Mouse (Mus musculus) hindbrain, postnatal 0 days (tissue): ENCODE data around the gene Vrk2. TPM values are rescaled to one million over a fixed set of nuclear protein-coding genes. Genes with fewer than 3 reads are reported as not detected.
A peak's percentile ranks its signal among the peaks of the same experiment; 100 is the strongest.

Experiments used
- ATAC-seq: fragments of 200-750 bp; cut with Nextera tagmentation; 2 replicates; pipeline ENCODE4 v1.8.0; 2017; ENCODE audit warnings: mild to moderate bottlenecking, moderate TSS enrichment, moderate library complexity
- DNase-seq: peaks from one replicate; pipeline ENCODE4 v3.0.0-alpha.2; 2015; ENCODE audit warnings: low spot score
- H3K27ac ChIP-seq: fragments of 300-500 bp; sonication (generic); 2 replicates; pipeline ENCODE4 v1.5.1; 2014; ENCODE audit warnings: mild to moderate bottlenecking
- H3K27me3 ChIP-seq: fragments of 300-500 bp; sonication (generic); 2 replicates; pipeline ENCODE4 v1.6.1; 2014; ENCODE audit warnings: low read length, mixed read lengths; ENCODE audit not compliant: insufficient read depth
- H3K36me3 ChIP-seq: fragments of 300-500 bp; sonication (generic); 2 replicates; pipeline ENCODE4 v1.6.1; 2014; ENCODE audit warnings: low read length, mixed read lengths; ENCODE audit not compliant: insufficient read depth
- H3K4me1 ChIP-seq: fragments of 300-500 bp; sonication (generic); 2 replicates; pipeline ENCODE4 v1.6.1; 2014; ENCODE audit warnings: antibody characterized with exemption, low read length, mixed read lengths; ENCODE audit not compliant: insufficient read depth
- H3K4me2 ChIP-seq: fragments of 300-500 bp; sonication (generic); 2 replicates; pipeline ENCODE4 v1.6.1; 2014; ENCODE audit warnings: low read depth, mild to moderate bottlenecking, low read length, moderate library complexity, mixed read lengths
- H3K4me3 ChIP-seq: fragments of 300-500 bp; sonication (generic); 2 replicates; pipeline ENCODE4 v1.5.1; 2014; ENCODE audit warnings: low read length
- H3K9ac ChIP-seq: fragments of 300-500 bp; sonication (generic); replicated peaks from 2 replicates; pipeline ENCODE4 v1.6.1; 2014; ENCODE audit warnings: mild to moderate bottlenecking, low read length, moderate library complexity, mixed read lengths
- H3K9me3 ChIP-seq: fragments of 300-500 bp; sonication (generic); 2 replicates; pipeline ENCODE4 v1.6.1; 2016; ENCODE audit warnings: low read length, mixed read lengths
- CTCF ChIP-seq: IDR thresholded peaks from 2 replicates; pipeline ENCODE4 v1.5.1; 2016; ENCODE audit warnings: antibody characterized with exemption, control low read depth, low read depth
- WGBS: fragments of 180-500 bp; shearing (Covaris S2); extraction: QIAGEN DNeasy Blood & Tissue Kit; methylation state at CpG from one replicate; pipeline ENCODE4 v1.1.7; 2014; 5-methylcytosine and 5-hydroxymethylcytosine counted together
- polyA plus RNA-seq: library from polyadenylated mRNA; unstranded; fragments of >200 nt; fragmentation: Nextera tagmentation; extraction: Ambion mirVana; gene quantifications from 2 replicates; pipeline ENCODE4 v1.2.1, GENCODE M21; 2015
- total RNA-seq: library from RNA; depleted of rRNA; stranded (reverse); fragments of >200 nt; gene quantifications from 2 replicates; pipeline ENCODE4 v1.2.3, GENCODE M21; 2014

Vrk2 gene
- total and polyA plus RNA-seq, 2 experiments from 2014 or later, result 0.58 to 3.4 TPM

DNA sequence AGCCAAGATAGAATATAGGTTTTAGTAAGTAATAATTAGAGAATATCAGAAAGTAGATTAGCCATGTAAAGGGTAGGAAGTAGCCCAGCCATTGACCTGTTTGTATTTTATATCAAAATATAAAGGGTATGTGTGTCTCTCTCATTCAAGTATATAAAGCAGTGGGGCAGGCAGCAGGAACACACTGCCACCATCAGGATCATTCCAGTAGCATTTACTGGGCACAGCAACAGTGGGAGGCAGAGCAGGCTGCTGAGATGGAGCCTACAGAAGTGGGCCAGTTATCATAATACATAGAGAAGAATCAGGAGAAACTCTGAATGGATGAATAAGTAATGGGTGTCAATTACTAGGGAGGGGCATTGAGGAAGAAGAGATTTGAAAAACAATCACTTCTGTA lies 80.1 kb downstream of the Vrk2 start:
- Histone ChIP-seq H3K27ac (no peak overlapping the region), H3K4me1 (no peaks in the 10 kb centered on the region), H3K4me3 (no peak overlapping the region), H3K9ac (no peak overlapping the region), H3K27me3 (no peaks in the 10 kb centered on the region), H3K36me3 (no peaks in the 10 kb centered on the region), H3K9me3 (no peaks in the 10 kb centered on the region), H3K4me2 (no peak overlapping the region)
- peak; percentile 41 for TF ChIP-seq CTCF
- no peak for ATAC-seq
- no peak for DNase-seq

DNA sequence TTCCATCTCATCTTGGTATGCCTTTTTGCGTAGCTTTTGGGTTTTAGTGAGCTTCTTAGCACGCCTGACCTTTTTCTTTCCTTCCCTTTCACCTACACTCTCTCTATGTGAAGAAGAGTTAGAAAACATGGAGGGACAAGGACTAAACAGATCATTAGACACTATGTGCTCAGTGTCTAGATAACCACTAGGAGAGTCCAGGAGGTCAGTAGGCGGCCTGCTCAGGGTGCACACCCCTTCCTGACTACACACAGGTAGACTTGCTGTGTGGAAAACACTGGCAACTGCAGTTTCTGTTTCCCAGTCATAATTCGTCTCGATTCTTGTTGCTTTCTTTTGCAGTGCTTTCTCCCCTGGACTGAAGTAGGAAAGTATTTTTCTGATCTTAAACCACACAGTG lies 97.8 kb downstream of the Vrk2 start:
- H3K27ac ChIP-seq, result no peak overlapping the region
- no peak for ATAC-seq
- no peak for DNase-seq
- no peak overlapping the region for H3K9ac ChIP-seq
- H3K27me3 ChIP-seq, result no peaks in the 10 kb centered on the region
- TF ChIP-seq CTCF, result no peak
- H3K36me3 ChIP-seq, result no peaks in the 10 kb centered on the region
- no peaks in the 10 kb centered on the region for H3K9me3 ChIP-seq
- no peaks in the 10 kb centered on the region for H3K4me1 ChIP-seq
- no peak overlapping the region for H3K4me3 ChIP-seq
- H3K4me2 ChIP-seq, result no peak overlapping the region
- 86% methylated on average over 5 of the region's 5 CpGs for WGBS

DNA sequence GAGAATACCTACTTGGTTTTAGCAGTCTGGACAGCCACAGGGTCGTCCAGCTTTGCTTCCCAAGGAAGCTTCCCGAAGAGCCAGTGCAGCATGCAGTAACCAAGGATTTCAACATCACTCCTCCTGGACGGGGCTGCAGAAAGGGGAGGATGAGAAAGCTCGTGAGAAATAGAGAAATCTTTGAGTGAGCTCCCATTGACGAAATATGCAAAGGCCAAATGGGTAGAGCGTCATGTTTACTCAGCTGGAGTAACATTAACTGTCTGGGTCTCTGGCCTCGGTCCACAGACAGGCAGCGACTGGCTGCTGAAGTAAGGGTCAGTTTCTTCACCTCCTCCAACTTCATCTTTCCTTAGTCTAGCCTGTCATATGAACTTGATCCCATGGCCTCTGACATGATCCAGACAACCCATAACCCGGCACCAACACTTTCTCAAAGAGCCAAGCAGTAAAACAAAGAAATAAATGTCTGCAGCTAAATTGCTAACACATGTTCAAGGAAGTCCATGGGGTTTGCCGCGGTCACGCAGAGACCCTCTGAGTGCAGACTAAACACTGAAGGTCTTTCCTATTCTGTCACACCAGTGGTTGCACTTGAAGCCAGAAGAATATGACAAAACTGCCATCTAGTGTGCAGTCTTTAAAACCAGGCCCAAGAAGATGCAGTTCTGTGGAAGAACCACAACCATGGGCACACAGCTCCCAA lies 103.9 kb downstream of the Vrk2 start:
- Histone ChIP-seq H3K9ac (no peak overlapping the region), H3K27ac (no peak overlapping the region), H3K4me2 (no peak overlapping the region), H3K27me3 (no peaks in the 10 kb centered on the region), H3K4me3 (no peak overlapping the region), H3K4me1 (no peaks in the 10 kb centered on the region), H3K36me3 (no peaks in the 10 kb centered on the region), H3K9me3 (no peaks in the 10 kb centered on the region)
- ATAC-seq, result peak; percentile 72
- DNase-seq, result peak; percentile 79
- peak; percentile 76 for TF ChIP-seq CTCF
- 65% methylated on average over 12 of the region's 12 CpGs for WGBS

DNA sequence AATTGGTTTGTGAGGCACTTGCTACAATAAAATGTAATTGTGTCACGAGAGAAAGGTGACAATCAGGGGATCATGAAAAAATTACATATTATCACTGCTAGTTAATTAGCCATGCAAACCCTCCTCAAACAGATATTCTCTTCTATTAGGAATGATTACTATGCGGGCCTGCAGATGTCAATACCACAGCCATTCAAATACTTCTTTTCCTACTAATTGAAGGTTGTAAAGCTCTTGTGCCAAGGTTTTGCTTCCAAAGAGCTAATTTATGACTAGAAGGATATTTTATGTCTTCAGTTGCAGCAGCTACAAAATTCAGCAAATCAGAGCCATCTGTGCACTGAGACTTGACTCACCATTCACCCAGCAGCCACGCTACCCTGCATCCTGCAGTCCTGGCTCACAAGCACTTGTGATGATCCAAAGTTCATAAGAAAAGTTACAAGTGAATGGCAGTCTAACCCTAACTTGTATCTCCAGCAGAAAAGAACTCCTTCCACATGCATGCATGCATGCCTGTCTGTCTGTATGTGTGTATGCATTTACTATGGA lies 112.0 kb downstream of the Vrk2 start:
- DNase-seq (no peak), ATAC-seq (no peak)
- Histone ChIP-seq H3K9ac (no peak overlapping the region), H3K9me3 (no peaks in the 10 kb centered on the region), H3K27ac (no peak overlapping the region), H3K27me3 (no peaks in the 10 kb centered on the region), H3K4me3 (no peak overlapping the region), H3K4me2 (no peak overlapping the region), H3K4me1 (no peaks in the 10 kb centered on the region), H3K36me3 (no peaks in the 10 kb centered on the region)
- no peak for TF ChIP-seq CTCF
- WGBS, result 76% methylated on average over 3 of the region's 3 CpGs

DNA sequence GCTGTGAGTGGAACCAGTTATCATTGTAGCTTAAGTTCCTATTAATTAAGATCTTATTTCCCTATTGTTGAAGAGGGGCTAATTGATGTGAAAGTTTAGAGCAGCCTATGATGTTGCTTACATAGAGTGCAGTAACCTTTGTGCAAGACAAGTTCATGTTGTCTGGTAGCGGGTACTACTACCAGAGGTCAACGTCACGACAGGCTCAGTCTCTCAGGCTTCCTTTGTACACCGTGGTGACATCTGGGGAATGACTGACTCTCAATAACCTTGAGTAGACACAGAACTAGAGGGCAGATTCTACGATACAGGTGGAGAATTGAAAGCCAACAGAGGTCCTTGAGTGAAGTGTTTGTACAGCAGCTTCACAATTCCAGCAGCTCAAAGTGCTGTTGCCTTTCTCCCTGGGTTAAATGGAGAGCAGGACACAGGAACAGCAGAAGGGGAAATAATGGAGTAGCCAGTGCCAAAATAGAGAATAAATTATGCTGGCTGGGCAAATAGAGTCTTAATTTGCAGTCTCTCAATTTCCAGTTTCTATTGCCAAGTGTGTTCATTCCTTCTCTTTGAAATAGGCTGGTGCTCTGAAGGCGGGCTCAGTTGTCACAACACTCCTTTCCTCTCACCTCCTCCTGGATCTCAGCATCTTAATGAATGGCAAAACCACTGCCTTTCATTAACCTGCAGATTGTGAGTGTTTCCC lies 116.6 kb downstream of the Vrk2 start:
- no peaks in the 10 kb centered on the region for H3K27me3 ChIP-seq
- no peaks in the 10 kb centered on the region for H3K9me3 ChIP-seq
- ATAC-seq (no peak), DNase-seq (no peak)
- no peak overlapping the region for H3K9ac ChIP-seq
- no peak for TF ChIP-seq CTCF
- H3K4me1 ChIP-seq, result no peaks in the 10 kb centered on the region
- H3K4me3 ChIP-seq, result no peak overlapping the region
- H3K36me3 ChIP-seq, result no peaks in the 10 kb centered on the region
- H3K4me2 ChIP-seq, result no peak overlapping the region
- H3K27ac ChIP-seq, result no peak overlapping the region
- WGBS, result 83% methylated on average over 6 of the region's 6 CpGs

DNA sequence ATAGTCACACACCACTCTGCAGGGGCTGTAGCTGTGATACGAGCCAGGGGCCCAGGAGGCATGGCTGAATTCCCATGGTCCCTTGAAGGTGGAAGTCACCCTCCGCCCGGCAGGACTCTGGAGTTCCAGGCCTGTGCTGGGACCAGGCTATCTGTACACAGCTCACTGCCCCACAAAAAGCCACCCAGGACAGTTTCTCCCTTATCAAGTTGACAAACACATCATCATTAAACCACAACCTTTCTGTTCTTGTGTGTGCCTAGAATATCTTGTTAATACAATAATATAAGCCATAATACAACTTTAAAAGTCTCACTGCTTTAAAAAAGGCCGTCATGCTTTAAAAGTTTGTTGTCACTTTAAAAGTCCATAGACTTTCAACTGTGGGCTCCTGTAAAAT lies 139.7 kb downstream of the Vrk2 start:
- no peak overlapping the region for H3K4me3 ChIP-seq
- H3K27ac ChIP-seq, result no peak overlapping the region
- no peak overlapping the region for H3K9ac ChIP-seq
- H3K27me3 ChIP-seq, result no peaks in the 10 kb centered on the region
- no peaks in the 10 kb centered on the region for H3K4me1 ChIP-seq
- 90% methylated on average over 4 of the region's 4 CpGs for WGBS
- no peak for TF ChIP-seq CTCF
- H3K4me2 ChIP-seq, result no peak overlapping the region
- no peaks in the 10 kb centered on the region for H3K9me3 ChIP-seq
- no peak for ATAC-seq
- DNase-seq, result no peak
- H3K36me3 ChIP-seq, result no peaks in the 10 kb centered on the region

DNA sequence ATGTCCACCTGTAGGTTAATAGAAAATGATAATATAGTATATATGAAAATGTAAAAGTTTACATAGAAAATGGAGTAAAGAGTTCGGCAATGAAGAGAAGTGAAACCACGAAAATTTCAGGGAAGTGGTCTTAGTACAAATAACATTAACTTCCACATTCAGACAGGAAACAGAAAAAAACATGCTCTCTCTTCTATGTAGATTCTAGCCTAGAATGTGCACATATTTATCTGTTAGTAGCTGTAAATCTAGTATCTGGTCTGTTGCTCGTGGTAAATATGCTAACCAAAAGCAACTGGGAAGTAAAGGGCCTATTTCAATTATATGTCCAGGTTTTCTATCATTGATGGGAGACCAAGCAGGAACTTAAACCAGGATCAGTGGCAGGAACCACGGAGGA lies 141.1 kb downstream of the Vrk2 start:
- Histone ChIP-seq H3K9ac (no peak overlapping the region), H3K4me3 (no peak overlapping the region), H3K27ac (no peak overlapping the region), H3K4me1 (no peaks in the 10 kb centered on the region), H3K4me2 (no peak overlapping the region), H3K27me3 (no peaks in the 10 kb centered on the region), H3K9me3 (no peaks in the 10 kb centered on the region), H3K36me3 (no peaks in the 10 kb centered on the region)
- TF ChIP-seq CTCF, result no peak
- 92% methylated on average over 4 of the region's 4 CpGs for WGBS
- DNase-seq, result no peak
- no peak for ATAC-seq
